Mouse (Mus musculus) liver, adult 2 months (tissue): ENCODE measurements around the gene Trpv2.

Source experiments
- CTCF ChIP-seq: fragments of 200-500 bp; IDR thresholded peaks from 2 replicates; pipeline ENCODE4 v1.5.1; 2011; ENCODE audit warnings: low read depth, low read length, control low read depth
- POLR2A ChIP-seq: fragments of 200-500 bp; IDR thresholded peaks from 2 replicates; pipeline ENCODE4 v1.6.1; 2011; ENCODE audit warnings: low read length, control low read depth; ENCODE audit not compliant: insufficient read depth; ENCODE audit errors: extremely low read depth

GRCm38 (mm10) chr11:62550227-62550685, 24.0 kb upstream of the Trpv2 start:
- TF ChIP-seq CTCF (no peak), POLR2A (no peak)
